Mouse (Mus musculus) retina, postnatal 7 days (tissue): ENCODE data around the gene Gatad2a.
A peak's percentile ranks its signal among the peaks of the same experiment; 100 is the strongest.

Source experiments
- DNase-seq: peaks from one replicate; pipeline ENCODE4 v3.0.0-alpha.2; 2012; ENCODE audit warnings: low read depth, low spot score

Gatad2a gene

GRCm38 (mm10) chr8:69937466-69937865 lies 58.7 kb downstream of the Gatad2a start:
- DNase-seq, result no peak

- peak; percentile 39 for DNase-seq
Observed at GRCm38 (mm10) chr8:69936050-69936794, 60.0 kb downstream of the Gatad2a start.

GRCm38 (mm10) chr8:69935431-69935830 lies 60.8 kb downstream of the Gatad2a start:
- DNase-seq, result no peak

GRCm38 (mm10) chr8:69934582-69934981 lies 61.6 kb downstream of the Gatad2a start:
- no peak for DNase-seq

- no peak for DNase-seq
Observed at GRCm38 (mm10) chr8:69933811-69934210, 62.4 kb downstream of the Gatad2a start.

GRCm38 (mm10) chr8:69926901-69927300 lies 69.3 kb downstream of the Gatad2a start:
- no peak for DNase-seq

GRCm38 (mm10) chr8:69923986-69924385 lies 72.2 kb downstream of the Gatad2a start:
- DNase-seq, result no peak

- no peak for DNase-seq
Observed at GRCm38 (mm10) chr8:69921141-69921540, 75.0 kb downstream of the Gatad2a start.

GRCm38 (mm10) chr8:69919876-69920662 lies 76.1 kb downstream of the Gatad2a start:
- no peak for DNase-seq

- peak; percentile 81 for DNase-seq
Observed at GRCm38 (mm10) chr8:69919010-69919409, 77.2 kb downstream of the Gatad2a start.

- DNase-seq, result no peak
Observed at GRCm38 (mm10) chr8:69918506-69918905, 77.7 kb downstream of the Gatad2a start.

- no peak for DNase-seq
Observed at GRCm38 (mm10) chr8:69915748-69916147, 80.4 kb downstream of the Gatad2a start.

GRCm38 (mm10) chr8:69914526-69914925 lies 81.7 kb downstream of the Gatad2a start:
- no peak for DNase-seq

GRCm38 (mm10) chr8:69912478-69913074 lies 83.6 kb downstream of the Gatad2a start:
- no peak for DNase-seq

- no peak for DNase-seq
Observed at GRCm38 (mm10) chr8:69911917-69912316, 84.3 kb downstream of the Gatad2a start.

- no peak for DNase-seq
Observed at GRCm38 (mm10) chr8:69907106-69907505, 89.1 kb downstream of the Gatad2a start.

GRCm38 (mm10) chr8:69906260-69906659 lies 89.9 kb downstream of the Gatad2a start:
- DNase-seq, result no peak

GRCm38 (mm10) chr8:69904096-69904495 lies 92.1 kb downstream of the Gatad2a start:
- DNase-seq, result no peak

- peak; percentile 100 for DNase-seq
Observed at GRCm38 (mm10) chr8:69903063-69903542, 93.1 kb downstream of the Gatad2a start.

GRCm38 (mm10) chr8:69902163-69903062 lies 93.8 kb downstream of the Gatad2a start, which contains the start of the genes Tssk6, Ndufa13 and Yjefn3:
Gene Tssk6, plus strand, starts transcription at chr8:69902184.
Gene Ndufa13, minus strand, starts transcription at chr8:69902558.
Gene Yjefn3, minus strand, starts transcription at chr8:69902712.
- no peak for DNase-seq
